11 mouse cellular contexts compared by ENCODE assay signal in genomic region chr17:27393432-27393831, GRCm38 (mm10).
DNase-seq lines count a peak whose midpoint lies in the region; ATAC-seq and TF ChIP-seq lines count a peak whose summit lies in the region.
"Had no signal": no experiment of that assay in that cellular context is flagged by ENCODE, and none has a peak within 500 bp of the region (broad histone marks: within the 10 kb centered on the region; RNA-seq: fewer than 3 reads in every experiment).

No protein-coding gene starts in this region.

- no peaks in the 10 kb centered on the region for H3K36me3 ChIP-seq in ES-Bruce4 (ENCODE audit: control insufficient read depth, insufficient read depth, low read length, poor library complexity, severe bottlenecking)
- H3K36me3 ChIP-seq in hindbrain, embryonic 13.5 days, result no peaks in the 10 kb centered on the region
- H3K36me3 ChIP-seq: stomach, embryonic 15.5 days had no signal

- no peak overlapping the region for H3K4me3 ChIP-seq in layer of hippocampus, adult 2 months
- H3K4me3 ChIP-seq in ES-Bruce4 (ENCODE audit: low read depth, low read length), result no peak overlapping the region
- H3K4me3 ChIP-seq in hindbrain, embryonic 13.5 days, result no peak overlapping the region
- H3K4me3 ChIP-seq: stomach, embryonic 15.5 days had no signal

- H3K27ac ChIP-seq in layer of hippocampus, adult 2 months, result no peak overlapping the region
- no peak overlapping the region for H3K27ac ChIP-seq in ES-Bruce4 (ENCODE audit: insufficient read depth, low read length)
- peak overlapping the region; percentile 64 for H3K27ac ChIP-seq in hindbrain, embryonic 13.5 days
- H3K27ac ChIP-seq: stomach, embryonic 15.5 days had no signal

- peak; percentile 24; the same call in 1 of the 2 replicates for TF ChIP-seq CTCF in layer of hippocampus, adult 2 months (conservative IDR thresholded peaks at IDR 0.05)
- TF ChIP-seq CTCF in ES-Bruce4 (IDR thresholded peaks at IDR 0.05; ENCODE audit: low read depth, low read length), result peak; percentile 90

- no peaks in the 10 kb centered on the region for H3K27me3 ChIP-seq in ES-Bruce4 (ENCODE audit: control insufficient read depth, insufficient read depth, low read length, poor library complexity, severe bottlenecking)
- peaks cover 3% of the 10 kb centered on the region; the same call in 1 of the 2 replicates for H3K27me3 ChIP-seq in hindbrain, embryonic 13.5 days
- H3K27me3 ChIP-seq: stomach, embryonic 15.5 days had no signal

- peaks cover 7% of the 10 kb centered on the region for H3K4me1 ChIP-seq in ES-Bruce4 (ENCODE audit: control insufficient read depth, insufficient read depth, low read length)
- H3K4me1 ChIP-seq in hindbrain, embryonic 13.5 days (replicated peaks), result peaks cover 56% of the 10 kb centered on the region
- H3K4me1 ChIP-seq: stomach, embryonic 15.5 days had no signal

- TF ChIP-seq EP300 in ES-Bruce4 (IDR thresholded peaks at IDR 0.05; ENCODE audit: insufficient read depth, low read depth, low read length), result peak; percentile 50; the same call in 1 of the 2 replicates

- no peaks in the 10 kb centered on the region for H3K9me3 ChIP-seq in ES-Bruce4 (replicated peaks; ENCODE audit: control insufficient read depth, insufficient read depth, low read length, poor library complexity, severe bottlenecking)
- H3K9me3 ChIP-seq in hindbrain, embryonic 13.5 days, result no peaks in the 10 kb centered on the region
- H3K9me3 ChIP-seq: stomach, embryonic 15.5 days had no signal

- H3K4me2 ChIP-seq in hindbrain, embryonic 13.5 days, result no peak overlapping the region
- H3K4me2 ChIP-seq: stomach, embryonic 15.5 days had no signal

- DNase-seq in layer of hippocampus, adult 2 months (ENCODE audit: low spot score in 2 of 2), result no peak
- no peak for DNase-seq in layer of hippocampus, adult 18-20 months (ENCODE audit: low spot score in 2 of 2)
- DNase-seq in 416B (ENCODE audit: low read depth), result peak; percentile 42
- DNase-seq in urinary bladder, postnatal 36 days (ENCODE audit: low spot score in 2 of 2), result no peak
- no peak for DNase-seq in right cerebral cortex, postnatal 36 days (ENCODE audit: low spot score in 2 of 2)
- no peak for DNase-seq in frontal cortex, postnatal 14 days (ENCODE audit: low spot score in 2 of 2)
- DNase-seq: lung, adult 2 months had no signal

- TF ChIP-seq POLR2A in ES-Bruce4 (IDR thresholded peaks at IDR 0.05; ENCODE audit: insufficient read depth, low read length), result no peak

- H3K9ac ChIP-seq in ES-Bruce4 (ENCODE audit: low read depth, poor library complexity, severe bottlenecking), result no peak overlapping the region
- H3K9ac ChIP-seq in hindbrain, embryonic 13.5 days, result no peak overlapping the region
- H3K9ac ChIP-seq: stomach, embryonic 15.5 days had no signal

- whole genome bisulfite sequencing in hindbrain, embryonic 13.5 days, result 96% methylated on average over 4 of the region's 4 CpGs

- ATAC-seq in hindbrain, embryonic 13.5 days (ENCODE audit: low FRiP score), result no peak
- ATAC-seq: Patski had no signal
